Mouse (Mus musculus) hematopoietic stem cell, adult 5-6 weeks (primary cell): ENCODE results near the gene Hamp. TPM values are rescaled to one million over a fixed set of nuclear protein-coding genes. Genes with fewer than 3 reads are reported as not detected.
A peak's percentile ranks its signal among the peaks of the same experiment; 100 is the strongest.
"Not testable (repeated sequence)": the region's sequence is repeated elsewhere in the genome, so short reads cannot be mapped to it uniquely, and the experiment has no call there.

Source experiments
- ATAC-seq, 2 experiments: fragments of 125-278 bp in 1 of 2; replicated peaks in 1 of 2; 2 replicates each; pipeline ENCODE4 v1.8.0; 2016 to 2017; ENCODE audit warnings: inconsistent platforms in 2 of 2, mild to moderate bottlenecking in 2 of 2, moderate number of reproducible peaks in 2 of 2, low read depth in 1 of 2, moderate TSS enrichment in 1 of 2; ENCODE audit not compliant: low FRiP score in 2 of 2, poor library complexity in 2 of 2, severe bottlenecking in 2 of 2, insufficient read depth in 1 of 2, low TSS enrichment in 1 of 2
- total RNA-seq: library from RNA; stranded (forward); fragments of 172-1452, 232-1000 nt; gene quantifications from 2 replicates; pipeline ENCODE4 v1.2.3, GENCODE M21; 2017

The Hamp gene
- total RNA-seq, 1 experiment from 2014 or later = not detected

DNA sequence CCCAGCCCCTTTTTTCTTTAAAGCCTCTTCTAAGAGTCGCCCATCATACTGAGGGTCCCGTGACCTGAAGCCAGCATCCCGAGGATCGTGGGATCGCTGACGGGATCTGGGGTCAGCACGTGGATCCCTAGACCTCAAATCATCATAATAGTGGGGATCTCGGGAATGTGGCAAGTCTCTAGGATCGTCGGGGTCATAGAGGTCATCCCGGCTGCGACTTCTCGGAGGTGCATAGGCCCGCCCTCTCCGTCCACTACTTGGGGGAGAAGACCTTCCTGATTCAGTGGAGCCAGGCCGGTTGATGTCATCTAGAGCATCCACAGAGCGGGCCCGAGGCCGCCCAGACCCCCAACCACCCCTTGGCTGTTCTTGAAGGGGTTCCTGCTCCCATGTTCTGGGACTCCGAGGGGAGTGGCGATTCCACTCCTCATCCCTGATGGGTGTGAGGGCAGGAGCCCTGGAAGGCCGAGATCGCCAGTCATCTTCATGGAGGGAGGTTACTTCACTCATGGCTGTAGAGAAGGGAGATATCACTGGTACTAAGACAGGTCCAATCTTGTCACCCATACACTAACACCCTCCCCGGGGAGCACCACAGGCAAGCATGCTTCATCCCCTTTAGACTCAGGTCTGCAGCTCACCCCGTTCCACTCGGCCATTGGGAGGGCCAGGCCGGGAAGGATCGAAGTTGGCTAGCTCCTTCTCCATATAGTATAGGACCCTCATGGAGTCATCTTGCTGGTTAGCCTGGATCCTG, 14.5 kb upstream of the Hamp start:
- ATAC-seq = no peak

DNA sequence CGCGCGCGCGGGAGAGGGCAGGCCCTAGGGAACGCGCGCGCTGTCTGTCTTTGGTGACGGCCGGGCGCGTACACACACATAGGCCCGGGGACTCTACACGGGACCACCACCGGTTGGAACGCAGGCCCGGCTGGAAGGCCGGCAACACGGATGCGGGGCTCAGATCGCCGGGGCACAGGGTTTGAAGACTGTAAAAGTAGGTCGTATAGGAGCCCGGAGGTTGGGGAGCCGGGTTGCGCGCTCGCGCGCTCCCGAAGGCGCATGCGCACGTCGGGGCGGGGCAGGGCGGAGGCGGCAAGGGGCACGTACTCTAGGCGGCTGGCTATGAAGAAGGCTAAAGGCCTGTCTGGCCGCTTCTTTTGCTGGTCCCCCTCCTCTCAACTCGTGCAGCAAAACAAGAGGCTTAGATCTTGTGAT, 13.5 kb upstream of the Hamp start:
- peak; percentile 30 to 54 for ATAC-seq

DNA sequence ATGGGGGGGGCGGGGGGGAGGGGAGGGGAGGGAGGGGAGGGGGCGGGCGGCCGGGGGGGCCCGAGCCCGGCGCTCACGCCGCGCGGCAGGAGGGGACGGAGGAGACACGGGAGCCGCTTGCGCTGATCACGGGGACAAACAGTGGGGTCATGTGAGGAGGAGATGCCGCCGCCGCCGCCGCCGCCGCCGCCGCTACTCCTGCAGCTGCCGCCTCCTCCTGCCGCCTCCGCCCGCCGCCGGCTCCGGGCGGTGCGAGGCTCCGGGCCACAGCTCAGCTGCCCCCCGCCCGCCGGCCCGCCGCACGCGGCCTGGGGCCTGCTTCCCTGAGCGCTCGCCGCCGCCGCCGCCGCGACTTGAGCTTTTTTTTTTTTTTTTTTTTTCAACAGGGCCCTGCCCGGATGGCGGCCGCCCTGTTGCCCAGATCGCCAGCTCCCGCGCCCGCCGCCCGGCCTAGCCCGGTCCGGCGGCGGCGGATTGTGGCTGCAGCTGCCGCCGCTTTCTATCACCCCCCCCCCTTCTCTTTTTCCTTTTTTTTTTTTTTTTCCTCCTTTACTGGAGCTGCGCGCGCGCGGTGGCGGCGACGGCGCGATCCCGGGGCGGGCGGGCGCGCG, 13.0 kb upstream of the Hamp start, which contains the start of gene Usf2:
TSS of gene Usf2 (minus strand) at position 48 of the 611 bp plus-strand sequence.
- ATAC-seq = peak; percentile 47 to 64; a peak in 3 of 4 replicates

DNA sequence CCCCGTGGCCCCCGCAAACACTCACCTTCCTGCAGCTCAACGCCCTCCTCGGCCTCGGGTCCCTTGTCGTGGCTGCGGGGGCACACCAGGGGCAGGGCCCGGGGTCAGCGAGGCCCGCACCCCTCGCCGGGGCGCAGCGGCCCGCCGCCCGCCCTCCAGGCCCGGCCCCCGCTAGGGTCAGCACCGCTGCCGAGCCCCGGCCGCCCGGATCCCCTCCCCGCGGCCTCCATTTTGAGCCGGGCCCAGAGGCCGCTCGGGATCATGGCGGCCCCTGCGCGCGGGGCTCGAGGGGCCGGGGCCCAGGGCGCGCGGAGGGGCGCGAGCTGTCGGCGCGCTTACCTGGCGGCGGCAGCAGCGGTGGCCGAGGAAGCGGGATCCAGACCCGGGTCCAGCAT, 12.5 kb upstream of the Hamp start:
- no peak for ATAC-seq

DNA sequence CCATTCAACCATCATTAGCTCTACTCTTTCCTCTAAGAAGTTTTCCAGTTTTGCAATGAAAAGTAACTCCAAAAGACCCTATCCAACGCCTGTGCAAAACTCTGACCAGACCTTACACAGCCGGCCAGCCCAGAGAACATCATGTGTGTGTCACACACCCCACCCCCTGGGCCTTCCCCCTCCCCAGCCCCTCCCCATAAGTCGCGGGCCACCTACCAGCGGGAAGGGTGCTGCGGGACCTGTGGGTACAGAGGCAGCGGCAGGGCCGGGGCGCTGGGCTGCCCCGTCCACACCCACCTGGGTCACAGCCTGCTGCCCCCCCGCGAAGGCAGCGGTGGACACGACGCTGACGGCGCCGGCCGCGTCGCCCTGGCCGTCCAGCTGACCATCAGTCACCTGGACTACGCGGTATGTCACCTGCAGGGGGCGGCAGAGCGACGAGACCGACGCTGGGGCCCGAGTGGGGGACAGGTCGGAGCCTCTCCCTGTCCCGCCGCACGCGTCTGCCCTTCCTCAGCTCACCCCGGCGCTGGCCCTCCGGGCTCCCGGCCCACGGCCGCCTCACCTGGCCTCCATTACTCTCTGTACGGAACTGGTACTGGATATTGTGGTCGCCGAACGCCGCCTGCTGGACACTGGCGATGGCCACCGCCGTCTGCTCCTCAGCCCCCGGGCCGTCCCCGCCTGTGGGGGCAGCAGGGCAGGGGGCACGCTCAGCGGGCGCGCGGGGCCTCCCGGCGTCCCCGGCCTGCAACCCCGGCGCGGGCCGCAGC, 11.9 kb upstream of the Hamp start:
- ATAC-seq = peak; percentile 63 to 66

DNA sequence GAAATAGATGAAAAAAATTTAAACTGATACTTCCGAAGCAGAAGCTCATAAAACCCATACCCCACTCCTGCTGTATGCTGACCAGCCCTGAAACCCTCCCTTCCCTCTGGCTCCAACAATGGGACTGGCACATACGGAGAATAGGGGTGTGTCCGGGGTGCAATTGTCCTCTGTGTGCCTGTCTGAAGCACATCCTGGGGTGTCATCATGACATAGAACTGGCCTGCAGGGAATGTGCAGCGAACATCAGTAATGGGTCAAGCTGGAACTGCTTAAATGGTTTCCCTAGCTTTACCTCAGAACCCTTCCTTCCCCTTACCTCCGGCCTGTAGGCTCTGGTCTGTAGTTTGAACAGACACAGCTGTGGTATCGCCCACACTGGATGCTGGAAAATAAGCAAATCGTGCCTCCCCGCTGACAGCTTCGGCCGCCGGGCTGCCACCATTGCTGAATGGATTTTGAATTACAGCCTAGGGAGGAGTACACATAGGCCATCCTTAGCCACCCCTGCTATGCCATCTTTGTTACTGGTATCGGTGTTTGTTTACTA, 11.2 kb upstream of the Hamp start:
- no peak for ATAC-seq

DNA sequence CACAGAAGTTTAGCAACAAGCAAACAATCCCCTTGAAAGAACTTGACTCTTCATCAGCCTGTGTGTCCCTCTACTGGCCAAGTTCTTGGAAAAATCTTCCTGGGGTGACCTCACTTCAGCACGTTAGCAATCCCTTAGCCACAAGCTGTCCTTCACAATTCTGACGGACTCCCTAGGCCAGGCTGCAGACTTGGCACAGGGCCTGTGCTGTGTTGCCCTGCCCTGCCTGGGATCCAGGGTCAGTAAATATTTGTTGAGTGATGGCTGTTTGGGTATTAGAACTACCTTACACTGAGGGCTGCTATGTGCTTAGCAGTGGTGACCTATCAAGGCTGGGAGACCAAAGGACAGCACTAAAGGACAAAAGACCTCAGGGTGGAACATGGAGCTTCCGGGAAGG, 10.2 kb upstream of the Hamp start:
- no peak for ATAC-seq

DNA sequence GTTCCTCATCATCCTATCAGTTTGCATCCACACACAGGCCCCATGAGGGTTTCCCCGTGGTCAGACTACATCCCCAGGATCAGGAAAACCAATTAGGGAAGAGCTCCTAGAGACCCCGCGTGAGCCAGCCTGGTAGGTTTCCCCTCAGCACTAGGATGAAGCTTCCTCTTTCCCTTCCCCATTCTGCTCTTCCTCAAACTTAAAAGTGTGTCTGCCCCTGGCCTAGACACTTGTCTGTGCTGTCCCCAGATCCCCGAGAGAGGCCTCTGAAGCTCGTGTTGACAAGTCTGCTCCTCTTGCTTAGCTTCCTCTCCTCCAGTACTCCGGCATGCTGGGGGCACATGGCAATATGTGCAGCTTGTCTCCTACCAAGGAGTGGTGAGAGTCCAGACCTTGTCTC, 9.6 kb upstream of the Hamp start:
- ATAC-seq = no peak; a peak in 1 of 4 replicates

DNA sequence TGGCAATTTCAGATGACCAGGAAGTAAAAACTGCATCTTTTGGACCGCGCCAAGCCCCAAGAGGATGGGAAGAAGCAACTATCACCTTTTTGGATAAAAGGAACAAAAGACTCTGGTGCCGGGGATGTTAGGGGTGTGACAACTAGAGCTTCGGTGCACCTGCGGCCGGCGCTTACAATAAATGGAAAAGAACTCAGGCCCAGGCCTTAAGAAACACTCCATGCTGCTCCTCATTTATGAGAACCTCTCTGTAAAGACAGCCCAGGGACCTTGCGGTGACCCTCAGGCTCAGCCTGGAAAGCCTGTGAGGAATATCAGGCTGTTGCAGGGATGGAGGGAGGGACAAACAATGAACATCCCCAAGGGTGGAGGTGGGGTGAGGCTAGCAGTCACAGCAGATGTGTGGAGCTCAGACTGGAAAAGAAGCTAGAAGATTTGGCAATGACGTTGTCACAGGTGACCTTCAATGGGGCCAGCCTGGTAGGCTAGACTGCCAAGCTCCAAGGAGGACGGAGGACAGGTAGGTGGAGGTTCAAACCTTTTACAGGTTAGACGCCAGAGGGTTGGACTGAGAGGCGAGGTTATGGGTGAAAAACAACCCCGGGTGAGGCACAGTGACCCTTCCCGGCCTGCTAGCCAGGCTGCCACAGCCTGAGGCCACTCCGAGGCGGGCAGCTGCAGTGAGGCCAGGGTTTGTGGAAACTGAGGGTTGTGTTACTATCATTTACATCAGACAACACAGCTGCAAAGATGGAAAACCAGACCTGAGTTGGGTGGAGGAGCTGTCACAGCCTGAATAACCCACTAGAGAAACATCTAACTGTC, 8.8 kb upstream of the Hamp start:
- no peak for ATAC-seq

DNA sequence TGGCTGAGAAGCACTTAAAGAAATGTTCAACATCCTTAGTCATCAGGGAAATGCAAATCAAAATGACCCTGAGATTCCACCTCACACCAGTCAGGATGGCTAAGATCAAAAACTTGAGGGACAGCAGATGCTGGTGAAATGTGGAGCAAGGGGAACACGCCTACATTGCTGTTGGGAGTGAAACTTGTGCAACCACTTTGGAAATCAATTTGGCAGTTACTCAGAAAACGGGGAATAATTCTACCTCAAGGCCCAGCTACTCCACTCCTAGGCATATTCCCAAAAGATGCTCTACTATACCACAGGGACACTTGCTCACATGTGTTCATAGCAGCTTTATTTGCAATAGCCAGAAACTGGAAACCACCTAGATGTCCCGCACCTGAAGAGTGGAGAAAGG, 6.1 kb upstream of the Hamp start:
- ATAC-seq = not testable (repeated sequence)

DNA sequence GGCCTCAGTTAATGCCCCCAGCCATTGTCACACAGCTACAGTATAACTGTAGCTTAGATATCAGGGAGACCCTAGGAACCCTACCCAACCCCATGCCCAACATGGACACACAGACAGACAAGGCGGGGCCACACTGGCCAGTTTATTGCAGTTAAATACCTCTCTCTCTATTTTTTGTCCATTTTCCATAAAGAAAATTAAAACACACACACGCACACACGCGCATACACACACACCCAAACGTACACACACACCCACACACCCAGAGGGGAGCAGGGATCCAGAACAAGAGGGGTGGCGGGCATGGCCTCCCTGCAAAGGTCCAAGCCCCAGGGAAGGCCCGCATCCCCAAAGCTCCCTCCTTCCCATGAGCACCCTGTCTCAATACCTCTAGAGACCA, 2.0 kb upstream of the Hamp start:
- no peak for ATAC-seq

DNA sequence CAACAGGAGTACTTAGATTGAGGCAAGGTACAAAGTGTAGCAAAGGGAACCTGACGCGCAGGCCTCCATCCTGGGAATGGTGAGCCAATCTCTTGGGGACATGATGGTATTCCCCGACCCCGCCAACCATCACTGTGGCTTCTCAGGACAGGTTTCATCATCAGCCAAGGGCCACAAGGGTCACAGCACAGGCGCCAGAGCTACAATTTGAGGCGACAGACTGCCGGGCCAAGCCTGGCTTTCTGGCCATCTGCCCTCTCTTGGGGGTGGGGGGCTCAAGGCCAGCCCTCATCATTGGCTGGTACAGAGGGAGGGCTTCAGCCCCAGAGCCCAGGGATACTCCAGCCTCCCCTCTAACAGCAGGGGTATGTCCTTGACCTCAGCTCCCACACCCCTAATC, 1.6 kb upstream of the Hamp start:
- ATAC-seq = not testable (repeated sequence)

DNA sequence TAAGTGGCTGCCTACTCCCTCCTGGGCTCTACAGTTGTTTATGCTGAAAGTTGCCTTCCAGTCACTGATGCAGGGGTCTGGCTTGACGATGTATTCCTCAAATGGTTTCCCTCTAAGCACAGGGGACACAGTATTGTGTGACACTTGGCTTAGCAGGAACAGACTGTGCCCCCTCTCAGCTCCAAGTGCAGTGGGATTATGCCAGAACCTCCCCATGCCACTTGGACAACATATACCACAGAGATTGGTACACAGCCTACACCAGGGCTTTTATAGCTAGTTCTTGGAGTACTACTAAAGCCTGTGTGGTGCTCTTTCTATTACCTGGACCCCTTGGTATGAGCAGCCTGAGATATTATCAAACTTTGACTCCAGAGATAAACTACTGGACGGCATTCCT, 874 bp upstream of the Hamp start:
- ATAC-seq = not testable (repeated sequence)

DNA sequence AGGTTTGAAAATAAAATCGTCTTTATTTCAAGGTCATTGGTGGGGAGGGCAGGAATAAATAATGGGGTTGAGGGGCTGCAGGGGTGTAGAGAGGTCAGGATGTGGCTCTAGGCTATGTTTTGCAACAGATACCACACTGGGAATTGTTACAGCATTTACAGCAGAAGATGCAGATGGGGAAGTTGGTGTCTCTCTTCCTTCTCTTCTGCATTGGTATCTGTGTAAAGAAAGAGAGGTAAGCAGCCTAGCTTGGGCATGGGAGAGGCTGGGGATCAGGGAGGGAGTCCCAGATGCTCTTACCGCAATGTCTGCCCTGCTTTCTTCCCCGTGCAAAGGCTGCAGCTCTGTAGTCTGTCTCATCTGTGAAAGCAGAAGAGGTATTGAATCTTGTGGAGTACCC, 1.5 kb downstream of the Hamp start:
- ATAC-seq = peak in 1 of 2 experiments; percentile 26; a peak in 1 of 4 replicates

DNA sequence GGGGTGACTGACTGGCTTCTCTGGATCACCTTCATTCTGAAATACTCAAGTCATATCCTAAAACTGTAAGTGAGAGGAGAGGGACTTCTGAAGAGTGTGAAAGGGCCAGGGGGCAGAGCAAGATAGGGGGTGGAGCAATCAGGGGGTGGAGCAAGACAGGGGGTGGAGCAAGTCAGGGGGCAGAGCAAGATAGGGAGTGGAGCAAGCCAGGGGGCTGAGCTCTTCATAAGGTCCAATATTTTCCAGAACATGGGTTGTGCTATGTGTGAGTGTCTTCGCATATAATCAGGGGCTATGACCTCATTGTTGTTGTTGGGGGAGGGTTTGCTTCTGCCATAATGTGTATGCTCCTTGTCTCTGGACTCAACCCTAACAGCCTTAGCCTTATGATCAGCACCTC, 3.8 kb downstream of the Hamp start:
- not testable (repeated sequence) for ATAC-seq

DNA sequence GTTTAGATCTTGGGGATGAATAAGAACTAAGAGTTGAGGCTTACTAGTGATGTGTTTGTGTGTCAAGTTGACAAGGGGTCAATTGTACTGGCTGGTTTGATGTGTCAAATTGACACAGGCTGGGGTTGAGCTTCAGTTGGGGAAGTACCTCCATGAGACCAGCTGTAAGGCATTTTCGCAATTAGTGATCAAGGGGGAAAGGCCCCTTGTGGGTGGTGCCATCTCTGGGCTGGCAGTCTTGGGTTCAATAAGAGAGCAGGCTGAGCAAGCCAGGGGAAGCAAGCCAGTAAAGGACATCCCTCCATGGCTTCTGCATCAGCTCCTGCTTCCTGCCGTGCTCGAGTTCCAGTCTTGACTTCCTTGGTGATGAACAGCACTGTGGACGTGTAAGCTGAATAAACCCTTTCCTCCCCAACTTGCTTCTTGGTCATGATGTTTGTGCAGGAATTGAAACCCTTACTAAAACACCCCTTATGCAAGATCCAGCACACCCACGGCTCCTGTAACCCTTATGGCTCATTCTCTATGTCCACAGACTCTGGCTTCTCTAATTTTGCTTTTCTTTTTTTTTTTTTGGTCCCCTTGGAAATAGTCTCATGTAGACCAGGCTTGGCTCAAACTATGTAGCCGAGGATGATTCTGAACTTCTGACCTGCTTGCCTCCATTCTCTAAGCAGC, 8.3 kb downstream of the Hamp start:
- not testable (repeated sequence) for ATAC-seq

DNA sequence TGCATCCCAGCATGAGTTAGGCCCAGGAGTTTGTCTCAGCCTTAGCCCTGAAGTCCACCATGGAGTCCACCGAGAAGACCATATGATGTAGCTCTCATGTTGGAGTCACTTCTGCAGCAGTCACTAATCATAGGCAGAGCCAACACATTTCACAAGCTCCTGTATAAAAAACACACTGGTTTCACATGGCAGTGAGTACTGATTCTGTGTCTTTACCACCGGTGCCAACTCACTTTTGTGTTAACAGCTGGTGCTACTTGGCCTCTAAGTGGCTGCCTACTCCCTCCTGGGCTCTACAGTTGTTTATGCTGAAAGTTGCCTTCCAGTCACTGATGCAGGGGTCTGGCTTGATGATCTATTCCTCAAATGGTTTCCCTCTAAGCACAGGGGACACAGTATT, 19.3 kb downstream of the Hamp start, which contains the start of gene Hamp2:
TSS of gene Hamp2 (minus strand) at position 101 of the 400 bp plus-strand sequence.
- ATAC-seq = not testable (repeated sequence)
